Mouse (Mus musculus): ENCODE results near the gene Fam71b.

The Fam71b gene

DNA sequence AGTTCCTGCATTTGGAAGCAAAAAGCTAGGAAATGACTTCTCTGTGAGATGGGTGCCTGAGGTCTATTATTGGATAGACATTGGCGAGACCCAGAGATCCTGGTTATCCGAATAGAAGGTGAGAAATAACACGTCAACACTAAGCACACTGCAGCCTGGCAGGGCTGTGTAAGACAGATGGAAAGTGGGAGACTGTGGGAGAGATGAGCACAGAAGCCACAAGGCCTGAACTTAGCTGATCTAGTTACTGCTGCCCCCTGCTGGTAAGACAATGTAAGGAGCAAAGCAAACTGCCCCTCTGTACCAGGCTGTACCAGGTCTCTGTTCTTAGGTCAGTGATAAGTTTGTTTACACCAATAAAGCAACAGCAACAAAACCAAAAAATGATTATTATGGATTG, 34.8 kb downstream of the Fam71b start:
- peak; percentile 35 for DNase-seq (ENCODE audit: inconsistent ontology term)

GRCm38 (mm10) chr11:46435363-46435762, 39.0 kb downstream of the Fam71b start:
- no peak for DNase-seq (ENCODE audit: inconsistent ontology term)

GRCm38 (mm10) chr11:46436760-46437458, 40.5 kb downstream of the Fam71b start, which contains the start of gene Med7:
Gene Med7, plus strand, starts transcription at chr11:46436925.
- DNase-seq (ENCODE audit: inconsistent ontology term), result peak; percentile 93

- DNase-seq (ENCODE audit: inconsistent ontology term), result peak; percentile 19
Observed at GRCm38 (mm10) chr11:46437459-46438000, 41.2 kb downstream of the Fam71b start.

DNA sequence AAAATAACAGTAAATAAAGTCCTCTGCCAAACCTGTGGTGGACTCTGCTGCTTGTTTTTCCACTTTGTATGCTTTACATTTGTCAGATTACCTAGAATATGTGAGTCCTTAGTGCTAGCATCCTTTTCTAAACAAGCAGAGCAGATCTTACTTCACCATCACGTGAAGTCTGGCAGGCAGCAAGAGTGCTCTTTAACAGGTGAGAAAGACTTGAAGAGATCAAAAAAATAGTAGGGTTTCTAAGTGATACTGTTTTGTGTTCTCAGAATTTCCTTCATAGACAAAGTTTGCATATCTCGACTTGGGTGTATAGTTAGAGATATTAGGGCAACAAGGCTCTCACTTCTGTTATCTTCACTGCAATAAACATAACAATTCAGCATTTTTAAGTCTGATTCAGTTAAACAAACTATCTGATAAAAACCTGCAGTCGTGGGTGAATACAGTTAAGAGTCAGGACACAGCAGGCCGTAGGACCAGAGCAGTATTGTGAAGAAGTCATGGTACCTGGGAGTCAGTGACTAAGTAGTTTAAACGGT, 42.7 kb downstream of the Fam71b start:
- DNase-seq (ENCODE audit: inconsistent ontology term), result no peak

GRCm38 (mm10) chr11:46441774-46442173, 45.4 kb downstream of the Fam71b start:
- DNase-seq (ENCODE audit: inconsistent ontology term), result no peak

DNA sequence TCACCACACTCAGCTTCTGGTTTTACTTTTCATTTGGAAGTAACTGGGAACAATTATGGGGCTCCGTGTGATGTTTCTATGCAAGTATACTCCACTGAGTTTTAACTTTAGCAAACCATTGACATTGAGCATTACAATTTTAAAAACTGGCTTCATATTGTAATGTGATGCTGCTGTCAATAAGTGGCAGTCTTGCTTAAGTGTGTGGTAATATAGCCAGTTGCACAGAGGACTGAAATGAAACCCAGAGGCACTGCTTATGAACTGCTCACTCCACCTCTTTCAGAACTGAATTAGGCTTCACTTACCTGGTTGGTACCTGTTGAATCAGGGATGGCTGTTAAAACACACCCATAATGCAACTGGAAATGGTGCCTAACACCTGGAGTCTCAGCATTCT, 46.8 kb downstream of the Fam71b start:
- DNase-seq (ENCODE audit: inconsistent ontology term), result no peak

DNA sequence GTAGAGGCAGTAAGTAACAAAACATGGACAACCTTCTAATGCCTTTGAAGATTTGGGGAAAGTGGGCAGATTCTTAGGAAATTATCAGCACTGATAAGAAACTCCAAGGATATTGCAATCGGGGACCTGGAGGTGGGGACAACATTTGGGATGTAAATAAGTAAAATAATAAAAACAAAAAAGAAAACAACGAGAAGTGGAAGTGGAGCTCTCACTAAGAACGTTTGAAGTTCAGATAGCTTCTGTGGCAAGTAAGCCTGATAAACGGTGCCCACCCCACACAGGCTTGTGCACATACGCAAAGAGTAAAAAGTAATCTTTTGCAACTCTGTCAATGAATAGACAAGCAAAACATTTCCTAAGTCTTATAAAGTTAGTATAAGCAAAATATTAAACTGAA, 47.6 kb downstream of the Fam71b start:
- no peak for DNase-seq (ENCODE audit: inconsistent ontology term)

GRCm38 (mm10) chr11:46446150-46446549, 49.8 kb downstream of the Fam71b start:
- DNase-seq (ENCODE audit: inconsistent ontology term), result no peak

DNA sequence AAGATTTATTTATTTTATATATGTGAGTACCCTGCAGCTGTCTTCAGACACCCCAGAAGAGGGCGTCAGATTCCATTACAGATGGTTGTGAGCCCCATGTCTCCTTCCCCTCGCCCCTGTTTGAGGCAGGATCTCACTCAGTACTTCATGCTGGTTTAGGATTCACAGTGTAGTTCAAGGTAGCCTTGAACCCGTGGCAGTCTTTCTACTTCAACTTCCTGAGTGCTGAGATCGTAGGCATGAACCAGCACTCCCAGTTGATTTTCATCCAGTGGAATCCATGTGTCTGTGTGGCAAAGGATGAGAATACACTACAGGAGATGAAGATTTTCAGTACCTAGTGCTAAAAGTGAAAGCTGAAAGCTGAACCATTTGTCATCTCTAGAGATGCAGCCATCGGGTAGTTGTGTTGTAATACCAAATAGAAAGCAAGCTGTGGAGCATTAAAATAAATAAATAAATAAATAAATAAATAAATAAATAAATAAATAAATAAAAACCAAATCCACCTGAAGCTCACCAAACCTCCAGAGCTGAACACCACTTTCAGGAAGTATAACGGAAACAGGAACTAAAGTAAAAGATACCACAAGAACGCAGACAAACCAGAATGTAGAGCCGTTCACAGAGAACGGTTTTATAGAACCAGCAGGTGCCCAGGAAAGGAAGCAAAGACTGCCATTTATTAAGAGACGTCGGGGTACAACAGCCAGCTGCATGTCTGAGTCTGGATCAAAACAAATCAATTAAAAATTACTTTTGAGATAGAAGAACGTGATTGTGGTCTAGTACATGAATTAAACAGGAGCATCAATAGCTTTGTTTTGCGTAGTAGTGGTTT, 51.5 kb downstream of the Fam71b start:
- DNase-seq (ENCODE audit: inconsistent ontology term), result no peak

GRCm38 (mm10) chr11:46449461-46450080, 53.2 kb downstream of the Fam71b start:
- no peak for DNase-seq (ENCODE audit: inconsistent ontology term)

GRCm38 (mm10) chr11:46454453-46455045, 58.2 kb downstream of the Fam71b start, which contains the start of gene Havcr2:
Gene Havcr2, plus strand, starts transcription at chr11:46454935.
- DNase-seq (ENCODE audit: inconsistent ontology term), result no peak
